Mouse (Mus musculus) hindbrain, embryonic 14.5 days (tissue): ENCODE measurements around the gene Bcl9. TPM values are rescaled to one million over a fixed set of nuclear protein-coding genes. Genes with fewer than 3 reads are reported as not detected.

Source experiments
- ATAC-seq: fragments of 200-750 bp; cut with Nextera tagmentation; 2 replicates; pipeline ENCODE4 v1.8.0; 2017; ENCODE audit warnings: moderate number of reproducible peaks, mild to moderate bottlenecking, moderate TSS enrichment, moderate library complexity; ENCODE audit not compliant: low FRiP score
- DNase-seq: peaks from one replicate; pipeline ENCODE4 v3.0.0-alpha.2; 2015; ENCODE audit warnings: low spot score
- H3K27ac ChIP-seq: fragments of 300-500 bp; sonication (generic); 2 replicates; pipeline ENCODE4 v1.5.1; 2014; ENCODE audit warnings: mild to moderate bottlenecking, moderate library complexity
- H3K27me3 ChIP-seq: fragments of 300-500 bp; sonication (generic); 2 replicates; pipeline ENCODE4 v1.6.1; 2014; ENCODE audit warnings: mild to moderate bottlenecking, low read length, mixed read lengths; ENCODE audit not compliant: control insufficient read depth, insufficient read depth
- H3K36me3 ChIP-seq: fragments of 300-500 bp; sonication (generic); replicated peaks from 2 replicates; pipeline ENCODE4 v1.6.1; 2014; ENCODE audit not compliant: control insufficient read depth, insufficient read depth
- H3K4me1 ChIP-seq: fragments of 300-500 bp; sonication (generic); replicated peaks from 2 replicates; pipeline ENCODE4 v1.6.1; 2014; ENCODE audit warnings: antibody characterized with exemption, low read length, mixed read lengths; ENCODE audit not compliant: control insufficient read depth, insufficient read depth
- H3K4me2 ChIP-seq: fragments of 300-500 bp; sonication (generic); replicated peaks from 2 replicates; pipeline ENCODE4 v1.6.1; 2014; ENCODE audit warnings: mild to moderate bottlenecking, moderate library complexity
- H3K4me3 ChIP-seq: fragments of 300-500 bp; sonication (generic); replicated peaks from 2 replicates; pipeline ENCODE4 v1.5.1; 2014; ENCODE audit warnings: mild to moderate bottlenecking, low read length
- H3K9ac ChIP-seq: fragments of 300-500 bp; sonication (generic); 2 replicates; pipeline ENCODE4 v1.6.1; 2014
- H3K9me3 ChIP-seq: fragments of 300-500 bp; sonication (generic); 2 replicates; pipeline ENCODE4 v1.6.1; 2016; ENCODE audit warnings: low read length; ENCODE audit not compliant: control insufficient read depth
- WGBS: fragments of 180-500 bp; shearing (Covaris S2); extraction: QIAGEN DNeasy Blood & Tissue Kit; methylation state at CpG from one replicate; pipeline ENCODE4 v1.1.7; 2014; 5-methylcytosine and 5-hydroxymethylcytosine counted together
- polyA plus RNA-seq: library from polyadenylated mRNA; unstranded; fragments of >200 nt; fragmentation: Nextera tagmentation; extraction: Ambion mirVana; gene quantifications from 2 replicates; pipeline ENCODE4 v1.2.1, GENCODE M21; 2014

Bcl9 gene
- polyA plus RNA-seq, 1 experiment from 2014 or later: 62.3 TPM

- Histone ChIP-seq H3K9me3 (no peaks in the 10 kb centered on the region), H3K4me1 (peaks cover 8% of the 10 kb centered on the region), H3K4me2 (peak overlapping the region; percentile 74), H3K4me3 (no peak overlapping the region), H3K36me3 (no peaks in the 10 kb centered on the region), H3K27me3 (no peaks in the 10 kb centered on the region), H3K27ac (no peak overlapping the region), H3K9ac (no peak overlapping the region)
- DNase-seq (no peak), ATAC-seq (no peak)
- WGBS: 80% methylated on average over 2 of the region's 2 CpGs
These were observed 137.7 kb downstream of the Bcl9 start for GRCm38 (mm10) chr3:97159986-97160385.

GRCm38 (mm10) chr3:97159509-97159850, 138.2 kb downstream of the Bcl9 start:
- Histone ChIP-seq H3K4me2 (peak overlapping the region; percentile 74), H3K27ac (no peak overlapping the region), H3K36me3 (no peaks in the 10 kb centered on the region), H3K9me3 (no peaks in the 10 kb centered on the region), H3K27me3 (no peaks in the 10 kb centered on the region), H3K4me3 (peak overlapping the region; percentile 58), H3K4me1 (peaks cover 8% of the 10 kb centered on the region), H3K9ac (peak overlapping the region; percentile 65)
- DNase-seq (no peak), ATAC-seq (no peak)
- WGBS: 7% methylated on average over 6 of the region's 6 CpGs

GRCm38 (mm10) chr3:97158611-97159508, 138.9 kb downstream of the Bcl9 start, which contains the start of gene Acp6:
Gene Acp6 (plus strand): TSS chr3:97158777.
- no peaks in the 10 kb centered on the region for H3K36me3 ChIP-seq
- H3K27ac ChIP-seq: peak within 1 kb of the TSS; percentile 67
- H3K4me2 ChIP-seq: peak within 1 kb of the TSS; percentile 74
- H3K4me1 ChIP-seq: peaks cover 8% of the 10 kb centered on the region
- under 1% methylated on average over 54 of the region's 54 CpGs for WGBS
- peak within 1 kb of the TSS; percentile 65 for H3K9ac ChIP-seq
- no peaks in the 10 kb centered on the region for H3K9me3 ChIP-seq
- DNase-seq (peak; percentile 91), ATAC-seq (peak; percentile 94)
- H3K4me3 ChIP-seq: peak within 1 kb of the TSS; percentile 58
- no peaks in the 10 kb centered on the region for H3K27me3 ChIP-seq

GRCm38 (mm10) chr3:97157958-97158599, 139.6 kb downstream of the Bcl9 start:
- H3K4me3 ChIP-seq: peak overlapping the region; percentile 58
- ATAC-seq (peak; percentile 73), DNase-seq (peak; percentile 93)
- H3K9ac ChIP-seq: peak overlapping the region; percentile 65
- 1% methylated on average over 17 of the region's 17 CpGs for WGBS
- H3K9me3 ChIP-seq: no peaks in the 10 kb centered on the region
- H3K4me2 ChIP-seq: peak overlapping the region; percentile 74
- no peaks in the 10 kb centered on the region for H3K27me3 ChIP-seq
- H3K4me1 ChIP-seq: peaks cover 8% of the 10 kb centered on the region
- no peaks in the 10 kb centered on the region for H3K36me3 ChIP-seq
- 0 out of 2 replicates have a peak overlapping the region, but pooled peaks have one; percentile 35 for H3K27ac ChIP-seq

- Histone ChIP-seq H3K27ac (no peak overlapping the region), H3K9me3 (no peaks in the 10 kb centered on the region), H3K4me2 (no peak overlapping the region), H3K27me3 (no peaks in the 10 kb centered on the region), H3K9ac (no peak overlapping the region), H3K4me1 (peaks cover 8% of the 10 kb centered on the region), H3K36me3 (no peaks in the 10 kb centered on the region), H3K4me3 (no peak overlapping the region)
- no peak for DNase-seq
- 88% methylated on average over 1 of the region's 1 CpGs for WGBS
- no peak for ATAC-seq
These were observed 140.4 kb downstream of the Bcl9 start for GRCm38 (mm10) chr3:97157308-97157707.

GRCm38 (mm10) chr3:97156431-97156830, 141.3 kb downstream of the Bcl9 start:
- ATAC-seq: no peak
- Histone ChIP-seq H3K4me3 (no peak overlapping the region), H3K4me1 (peaks cover 8% of the 10 kb centered on the region), H3K4me2 (no peak overlapping the region), H3K27me3 (no peaks in the 10 kb centered on the region), H3K9me3 (no peaks in the 10 kb centered on the region), H3K9ac (no peak overlapping the region), H3K27ac (no peak overlapping the region), H3K36me3 (no peaks in the 10 kb centered on the region)
- 90% methylated on average over 6 of the region's 6 CpGs for WGBS
- no peak for DNase-seq

Other genes with a start within 250 kb of the Bcl9 start
- 14.1 and 16.6 TPM in 2 replicates for gene Acp6, start 139.1 kb downstream of the Bcl9 start, polyA plus RNA-seq
- gene Olfr1402, start 124.1 kb upstream of the Bcl9 start, polyA plus RNA-seq: not detected in 2 replicates